Mouse (Mus musculus) liver, embryonic 14.5 days (tissue): Measurements from ENCODE around the gene Odc1.

ENCODE experiments used
- CTCF ChIP-seq: IDR thresholded peaks from 2 replicates; pipeline ENCODE4 v1.5.1; 2016; ENCODE audit warnings: antibody characterized with exemption, low read depth, control low read depth
- EP300 ChIP-seq: IDR thresholded peaks from 2 replicates; pipeline ENCODE4 v1.6.1; 2016; ENCODE audit warnings: antibody characterized with exemption, low read depth

DNA sequence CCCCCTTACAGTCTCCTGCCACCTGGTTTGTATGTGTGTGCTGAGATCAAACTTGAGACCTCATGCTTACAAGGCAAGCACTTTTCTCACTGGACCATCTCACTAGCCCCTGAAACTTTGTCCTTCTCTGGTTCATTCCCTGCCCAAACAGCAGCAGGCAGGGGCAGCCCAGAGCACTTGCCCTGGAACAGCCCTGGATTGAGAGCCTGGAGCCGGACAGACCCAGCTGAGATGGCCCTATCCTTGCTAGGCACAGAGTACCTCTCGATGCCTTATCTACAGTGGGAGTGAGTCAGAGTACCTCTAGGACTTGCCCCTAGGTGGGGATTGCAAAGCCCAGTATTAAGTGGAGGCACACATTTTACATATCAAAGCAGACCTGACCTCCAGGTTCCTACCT is 8.4 kb downstream of the Odc1 start:
- TF ChIP-seq CTCF (no peak), EP300 (no peak)
